Mouse (Mus musculus): ENCODE data around the gene Ceacam9. TPM values are rescaled to one million over a fixed set of nuclear protein-coding genes. Genes with fewer than 3 reads are reported as not detected.

Ceacam9 gene
- total RNA-seq, 2 experiments from 2014 or later: not detected

DNA sequence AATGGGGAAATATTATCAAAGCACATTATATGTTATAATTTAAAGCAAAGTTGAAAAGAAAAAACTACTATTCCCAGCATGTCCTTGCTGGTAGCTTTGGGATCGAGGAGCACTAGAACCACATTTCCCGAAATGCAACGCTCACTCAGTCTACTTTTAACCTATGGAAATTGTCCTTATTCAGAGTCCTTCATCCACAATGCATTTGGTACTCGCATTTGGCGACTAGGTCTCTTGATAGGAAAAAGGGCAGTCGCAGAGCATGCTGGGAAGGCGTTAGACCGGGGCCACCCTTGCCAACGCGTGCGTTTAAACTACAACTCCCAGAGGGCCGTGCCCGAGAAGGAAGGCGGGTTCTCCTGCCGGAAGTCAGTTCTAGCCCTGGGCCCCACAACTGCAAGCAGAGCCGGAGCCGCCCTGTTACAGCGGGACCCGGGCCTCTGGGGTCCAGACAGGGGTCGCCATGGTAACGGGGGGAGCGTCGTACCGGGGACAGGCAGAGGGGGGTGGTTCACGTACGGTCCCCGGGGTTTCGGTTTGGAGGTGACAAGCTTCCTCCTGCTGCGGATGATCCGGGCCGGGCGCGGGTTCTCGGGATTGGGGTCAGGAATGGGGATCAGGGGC is 16.5 kb downstream of the Ceacam9 start, which contains the start of gene Ap2s1:
Gene Ap2s1, plus strand, starts transcription at position 338 of the 624 bp plus-strand sequence.
- peak; percentile 96 for ATAC-seq (replicated peaks; ENCODE audit: poor library complexity, severe bottlenecking)

DNA sequence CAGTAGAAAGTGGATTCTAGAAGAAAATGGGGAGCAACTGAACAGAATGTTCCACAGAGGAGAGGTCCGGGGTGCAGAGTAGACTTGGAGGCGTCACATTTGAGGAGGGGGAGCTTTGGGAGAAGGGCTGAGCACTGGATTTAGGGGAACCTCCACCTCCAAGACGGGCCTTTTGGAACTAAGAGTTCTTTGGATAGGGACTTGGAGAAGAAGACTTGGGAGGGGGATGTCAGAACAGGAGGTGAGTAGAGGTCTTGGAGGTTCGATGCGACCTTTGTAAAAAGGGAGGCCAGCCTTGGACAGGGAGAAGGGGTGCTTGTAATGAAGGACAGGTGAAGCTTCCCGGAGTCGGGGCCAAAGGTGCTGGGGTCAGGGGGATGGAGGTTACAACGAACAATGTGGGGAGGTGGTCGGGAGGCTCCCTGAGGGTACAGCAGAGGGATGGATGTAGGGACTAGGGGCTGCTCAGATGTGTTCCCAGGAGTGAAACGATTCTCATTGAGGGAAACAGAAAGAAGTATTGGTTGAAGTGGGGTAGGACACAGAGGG is 17.4 kb downstream of the Ceacam9 start:
- no peak for ATAC-seq (replicated peaks; ENCODE audit: poor library complexity, severe bottlenecking)

DNA sequence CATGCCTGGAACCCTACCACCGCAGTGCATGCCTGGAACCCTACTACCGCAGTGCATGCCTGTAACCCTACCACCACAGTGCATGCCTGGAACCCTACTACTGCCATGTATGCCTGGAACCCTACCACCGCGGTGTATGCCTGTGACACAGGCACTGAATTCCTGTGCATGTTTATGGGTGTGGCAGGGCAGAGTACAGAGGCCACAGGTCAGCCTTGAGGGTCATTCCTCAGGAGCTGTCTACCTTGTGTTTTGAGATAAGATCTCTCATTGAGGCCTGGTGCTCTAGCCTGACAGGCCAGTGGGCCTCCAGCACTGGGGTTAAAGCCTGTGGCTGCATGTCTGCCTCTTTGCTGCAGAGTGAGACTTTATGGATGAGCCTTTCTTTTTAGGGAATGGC is 23.6 kb downstream of the Ceacam9 start:
- no peak for ATAC-seq (replicated peaks; ENCODE audit: poor library complexity, severe bottlenecking)

DNA sequence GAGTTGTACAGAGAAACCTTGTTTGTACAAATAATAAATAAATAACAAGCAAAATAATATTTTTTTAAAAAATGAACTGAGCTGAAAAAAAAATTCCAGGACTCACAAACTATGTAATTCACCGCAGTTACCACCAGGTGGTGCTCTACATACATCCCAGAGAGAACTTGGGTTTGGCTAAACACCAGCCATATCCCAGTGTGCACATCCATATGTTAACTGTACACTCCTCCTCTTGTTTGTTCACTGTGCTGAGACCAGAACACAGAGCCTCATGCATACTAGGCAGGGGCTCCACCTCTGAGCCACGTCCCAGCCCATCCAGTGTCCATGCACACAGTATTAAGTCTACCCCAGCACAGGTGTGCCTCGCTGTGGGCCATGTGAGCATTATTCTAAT is 24.4 kb downstream of the Ceacam9 start:
- peak; percentile 81 for ATAC-seq (replicated peaks; ENCODE audit: poor library complexity, severe bottlenecking)

GRCm38 (mm10) chr7:16747656-16748055 is 25.9 kb downstream of the Ceacam9 start:
- ATAC-seq (replicated peaks; ENCODE audit: poor library complexity, severe bottlenecking): no peak

DNA sequence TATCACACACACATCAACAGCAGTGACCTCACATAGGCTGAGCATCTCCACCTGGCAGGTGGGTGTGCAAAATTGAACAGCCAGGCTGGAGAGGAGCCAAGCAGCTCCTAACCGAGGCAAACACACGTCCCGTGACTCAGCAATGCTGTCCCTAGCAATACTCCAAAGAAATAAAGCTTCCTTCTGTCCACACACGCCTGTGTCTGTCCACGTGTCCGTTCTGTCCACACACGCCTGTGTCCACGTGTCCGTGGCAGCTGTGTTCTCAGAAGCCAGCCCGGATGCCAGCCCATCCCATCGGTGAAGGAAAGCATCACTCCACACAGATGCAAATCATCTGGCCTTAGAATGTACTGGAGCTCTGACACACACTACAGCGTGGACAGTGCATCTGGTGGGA is 30.3 kb downstream of the Ceacam9 start:
- ATAC-seq (replicated peaks; ENCODE audit: poor library complexity, severe bottlenecking): no peak

DNA sequence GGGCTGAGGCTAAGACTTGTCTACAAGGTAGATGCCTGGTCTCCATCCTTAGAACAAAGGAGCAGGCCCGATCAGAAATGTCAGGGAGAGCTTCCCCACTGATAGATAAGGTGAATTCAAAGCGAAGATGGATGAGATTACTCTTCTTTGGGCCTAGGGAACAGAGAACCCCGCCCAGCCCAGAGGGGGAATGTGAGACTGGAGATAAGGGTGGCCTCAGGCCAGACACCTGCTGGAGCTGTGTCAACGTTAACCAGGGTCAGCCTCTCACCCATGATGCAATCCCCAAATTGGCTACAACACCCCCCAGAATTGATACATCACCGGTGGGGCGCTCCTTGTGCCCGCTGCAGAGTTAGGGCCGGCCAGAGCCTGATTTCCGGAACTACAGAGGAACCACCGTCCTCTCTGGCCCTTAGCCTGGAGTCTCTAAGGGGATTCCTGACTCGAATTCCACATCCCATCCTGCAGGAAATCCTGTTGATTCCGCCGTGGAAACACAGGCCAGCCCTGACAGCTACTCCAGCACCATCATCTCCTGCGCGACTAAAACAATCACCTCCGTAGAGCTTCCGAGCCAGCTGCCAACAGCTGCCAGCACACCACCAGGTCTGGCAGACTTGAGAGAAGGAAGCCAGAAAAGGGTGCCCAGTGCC is 33.8 kb downstream of the Ceacam9 start:
- no peak for ATAC-seq (replicated peaks; ENCODE audit: poor library complexity, severe bottlenecking)

- ATAC-seq (replicated peaks; ENCODE audit: poor library complexity, severe bottlenecking): no peak
Measured at GRCm38 (mm10) chr7:16758872-16759574, 37.3 kb downstream of the Ceacam9 start.

GRCm38 (mm10) chr7:16760292-16760691 is 38.6 kb downstream of the Ceacam9 start:
- peak; percentile 80 for ATAC-seq (replicated peaks; ENCODE audit: poor library complexity, severe bottlenecking)

DNA sequence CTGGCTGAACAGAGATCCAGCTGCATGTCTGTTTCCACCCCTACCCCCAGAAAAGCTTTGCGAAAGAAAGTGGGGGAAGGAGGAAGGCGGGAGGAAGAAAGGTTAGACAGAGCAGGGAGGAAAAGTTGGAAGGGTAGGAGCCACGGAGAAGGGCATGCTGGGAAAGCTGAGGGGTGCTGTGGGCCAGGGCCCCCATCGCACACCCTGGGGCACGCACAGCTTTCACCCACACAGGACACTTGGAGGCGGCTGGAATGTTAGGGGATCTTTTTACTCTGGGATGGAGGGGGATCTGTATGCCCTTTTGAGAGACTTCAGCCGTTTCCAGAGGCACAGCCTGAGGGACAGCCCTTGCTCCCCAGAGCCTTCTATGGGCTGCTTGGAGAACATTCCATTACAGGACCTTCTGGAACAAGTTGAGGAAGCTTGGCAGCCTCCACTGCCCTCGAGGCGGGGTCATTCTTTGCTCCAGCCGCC is 39.3 kb downstream of the Ceacam9 start:
- no peak for ATAC-seq (replicated peaks; ENCODE audit: poor library complexity, severe bottlenecking)

DNA sequence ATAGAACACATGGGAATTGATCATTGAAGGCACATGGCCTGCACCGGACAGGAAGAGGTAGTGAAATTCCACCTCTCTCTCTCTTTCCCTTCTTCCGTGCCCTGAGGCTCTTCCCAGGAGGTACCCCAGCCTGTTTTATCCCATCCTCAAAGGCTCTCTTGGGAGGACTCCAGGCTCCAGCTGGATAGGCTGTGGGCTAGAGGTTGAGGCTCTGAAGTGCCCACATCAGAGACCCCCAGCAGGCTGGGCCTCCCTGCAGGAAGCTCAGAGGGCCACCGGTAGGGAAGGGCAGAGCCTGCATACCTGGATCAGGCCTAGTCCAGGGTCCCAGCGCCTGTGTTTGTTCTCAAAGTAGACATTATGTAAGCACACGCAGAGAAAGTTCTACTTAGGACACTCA is 39.9 kb downstream of the Ceacam9 start:
- no peak for ATAC-seq (replicated peaks; ENCODE audit: poor library complexity, severe bottlenecking)

- ATAC-seq (replicated peaks; ENCODE audit: poor library complexity, severe bottlenecking): no peak
Measured at GRCm38 (mm10) chr7:16763463-16764218, 41.9 kb downstream of the Ceacam9 start.

DNA sequence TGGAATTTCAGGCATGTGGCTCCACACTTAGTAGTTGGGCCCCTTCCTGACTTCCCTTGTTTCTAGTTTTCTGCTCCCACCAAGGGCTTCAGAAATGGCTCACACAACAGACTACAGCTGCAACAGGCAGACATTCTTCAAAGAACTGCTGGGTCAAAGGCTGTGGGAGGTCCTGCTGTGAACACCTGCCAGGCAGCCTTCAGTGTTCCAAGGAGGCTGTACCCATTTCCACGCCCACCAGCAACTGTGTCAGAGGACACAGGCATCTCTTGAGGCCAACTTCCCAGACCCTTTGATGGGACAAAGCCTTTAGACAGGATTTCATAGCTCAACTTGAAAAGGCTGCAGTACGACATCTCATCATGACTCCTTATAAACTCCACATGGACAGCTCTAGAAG is 44.7 kb downstream of the Ceacam9 start:
- no peak for ATAC-seq (replicated peaks; ENCODE audit: poor library complexity, severe bottlenecking)

Other genes starting within 250 kb of the Ceacam9 start
- not detected in 2 replicates for gene Npas1, start 244.2 kb upstream of the Ceacam9 start, total RNA-seq (2014; fragmentation: Nextera tagmentation)
- not detected in 2 replicates for gene Npas1, start 244.2 kb upstream of the Ceacam9 start, total RNA-seq (2017)
- 7.6 and 10.9 TPM in 2 replicates for gene Arhgap35, start 106.9 kb upstream of the Ceacam9 start, total RNA-seq (2014; fragmentation: Nextera tagmentation)
- gene Arhgap35, start 106.9 kb upstream of the Ceacam9 start, total RNA-seq (2017): 6.6 and 7.6 TPM in 2 replicates
- not detected in 2 replicates for gene Ceacam15, start 46.2 kb upstream of the Ceacam9 start, total RNA-seq (2014; fragmentation: Nextera tagmentation)
- gene Ceacam15, start 46.2 kb upstream of the Ceacam9 start, total RNA-seq (2017): not detected in 2 replicates
- gene Ap2s1, start 16.5 kb downstream of the Ceacam9 start, total RNA-seq (2014; fragmentation: Nextera tagmentation): 141 and 168 TPM in 2 replicates
- gene Ap2s1, start 16.5 kb downstream of the Ceacam9 start, total RNA-seq (2017): 102 and 128 TPM in 2 replicates
- gene Slc1a5, start 59.4 kb downstream of the Ceacam9 start, total RNA-seq (2014; fragmentation: Nextera tagmentation): 110 and 118 TPM in 2 replicates
- 46.4 and 47.2 TPM in 2 replicates for gene Slc1a5, start 59.4 kb downstream of the Ceacam9 start, total RNA-seq (2017)
- gene Strn4, start 94.0 kb downstream of the Ceacam9 start, total RNA-seq (2014; fragmentation: Nextera tagmentation): 36.8 and 50.4 TPM in 2 replicates
- gene Strn4, start 94.0 kb downstream of the Ceacam9 start, total RNA-seq (2017): 47.0 and 63.5 TPM in 2 replicates
- 8.1 and 10.5 TPM in 2 replicates for gene Fkrp, start 94.8 kb downstream of the Ceacam9 start, total RNA-seq (2014; fragmentation: Nextera tagmentation)
- 9.3 and 11.0 TPM in 2 replicates for gene Fkrp, start 94.8 kb downstream of the Ceacam9 start, total RNA-seq (2017)
- gene Prkd2, start 121.0 kb downstream of the Ceacam9 start, total RNA-seq (2014; fragmentation: Nextera tagmentation): 9.6 and 14.6 TPM in 2 replicates
- gene Prkd2, start 121.0 kb downstream of the Ceacam9 start, total RNA-seq (2017): 3.4 and 11.9 TPM in 2 replicates
- gene Dact3, start 153.4 kb downstream of the Ceacam9 start, total RNA-seq (2014; fragmentation: Nextera tagmentation): not detected in 2 replicates
- gene Dact3, start 153.4 kb downstream of the Ceacam9 start, total RNA-seq (2017): 0.31 and 0.69 TPM in 2 replicates
- gene Gng8, start 169.9 kb downstream of the Ceacam9 start, total RNA-seq (2014; fragmentation: Nextera tagmentation): not detected in 2 replicates
- gene Gng8, start 169.9 kb downstream of the Ceacam9 start, total RNA-seq (2017): 0.26 and 0.62 TPM in 2 replicates
- 1.1 and 1.2 TPM in 2 replicates for gene Ptgir, start 184.6 kb downstream of the Ceacam9 start, total RNA-seq (2014; fragmentation: Nextera tagmentation)
- gene Ptgir, start 184.6 kb downstream of the Ceacam9 start, total RNA-seq (2017): 2.2 and 2.6 TPM in 2 replicates
- gene Calm3, start 202.2 kb downstream of the Ceacam9 start, total RNA-seq (2014; fragmentation: Nextera tagmentation): 188 and 246 TPM in 2 replicates
- gene Calm3, start 202.2 kb downstream of the Ceacam9 start, total RNA-seq (2017): 463 and 465 TPM in 2 replicates
- not detected in 2 replicates for gene Pnmal2, start 222.8 kb downstream of the Ceacam9 start, total RNA-seq (2014; fragmentation: Nextera tagmentation)
- gene Pnmal2, start 222.8 kb downstream of the Ceacam9 start, total RNA-seq (2017): 0.04 TPM in 1 of 2 replicates, not detected in the other
- gene Pnmal1, start 237.8 kb downstream of the Ceacam9 start, total RNA-seq (2014; fragmentation: Nextera tagmentation): not detected in 2 replicates
- not detected in 2 replicates for gene Pnmal1, start 237.8 kb downstream of the Ceacam9 start, total RNA-seq (2017)